Comparison of ENCODE assay signal across 25 mouse cellular contexts in genomic region chr6:97370947-97371346, GRCm38 (mm10).
DNase-seq lines count a peak whose midpoint lies in the region; ATAC-seq and TF ChIP-seq lines count a peak whose summit lies in the region.
"Had no signal": no experiment of that assay in that cellular context is flagged by ENCODE, and none has a peak within 500 bp of the region (broad histone marks: within the 10 kb centered on the region; RNA-seq: fewer than 3 reads in every experiment).

No protein-coding gene starts in this region.

- peak; percentile 74; the same call in 1 of the 2 replicates for ATAC-seq in neural tube, embryonic 12.5 days (ENCODE audit: low FRiP score, low read depth)
- no peak for ATAC-seq in neural tube, embryonic 15.5 days (ENCODE audit: low FRiP score)
- ATAC-seq in stomach, postnatal 0 days (ENCODE audit: low FRiP score, low TSS enrichment) = no peak
- ATAC-seq: activated CD4-positive, CD25-positive, alpha-beta regulatory T cell, adult 4 months; CD4-positive, CD25-positive, alpha-beta regulatory T cell, adult 4 months; forebrain, embryonic 14.5 days; forebrain, postnatal 0 days had no signal

- 0 out of 2 replicates have a peak, but pooled peaks cover 2% of the 10 kb centered on the region for H3K36me3 ChIP-seq in neural tube, embryonic 12.5 days
- no peaks in the 10 kb centered on the region for H3K36me3 ChIP-seq in neural tube, embryonic 15.5 days
- H3K36me3 ChIP-seq in stomach, postnatal 0 days (ENCODE audit: control insufficient read depth, insufficient read depth, low read length) = no peaks in the 10 kb centered on the region
- H3K36me3 ChIP-seq: embryonic facial prominence, embryonic 13.5 days; heart, embryonic 10.5 days; hindbrain, embryonic 12.5 days; hindbrain, embryonic 15.5 days had no signal

- no peaks in the 10 kb centered on the region for H3K27me3 ChIP-seq in neural tube, embryonic 12.5 days (replicated peaks)
- H3K27me3 ChIP-seq in neural tube, embryonic 15.5 days (replicated peaks) = no peaks in the 10 kb centered on the region
- no peaks in the 10 kb centered on the region for H3K27me3 ChIP-seq in stomach, postnatal 0 days (ENCODE audit: control insufficient read depth, insufficient read depth, low read length)
- H3K27me3 ChIP-seq: embryonic facial prominence, embryonic 13.5 days; hindbrain, embryonic 12.5 days; hindbrain, embryonic 15.5 days had no signal

- no peak overlapping the region for H3K4me3 ChIP-seq in neural tube, embryonic 12.5 days
- no peak overlapping the region for H3K4me3 ChIP-seq in neural tube, embryonic 15.5 days (replicated peaks)
- no peak overlapping the region for H3K4me3 ChIP-seq in stomach, postnatal 0 days (ENCODE audit: low read depth, low read length)
- H3K4me3 ChIP-seq: embryonic facial prominence, embryonic 13.5 days; erythroblast, embryonic 14.5 days; heart, adult 2 months; heart, embryonic 10.5 days; heart, embryonic 13.5 days; hindbrain, embryonic 12.5 days; hindbrain, embryonic 15.5 days had no signal

- TF ChIP-seq EP300 in stomach, postnatal 0 days (optimal IDR thresholded peaks at IDR 0.05) = no peak

- no peak overlapping the region for H3K9ac ChIP-seq in neural tube, embryonic 12.5 days
- H3K9ac ChIP-seq in neural tube, embryonic 15.5 days (replicated peaks) = no peak overlapping the region
- no peak overlapping the region for H3K9ac ChIP-seq in stomach, postnatal 0 days (ENCODE audit: low read length)
- H3K9ac ChIP-seq: embryonic facial prominence, embryonic 13.5 days; forebrain, postnatal 0 days; heart, embryonic 13.5 days; hindbrain, embryonic 12.5 days; hindbrain, embryonic 15.5 days had no signal

- 24% methylated on average over 2 of the region's 2 CpGs for WGBS in neural tube, embryonic 12.5 days
- WGBS in neural tube, embryonic 15.5 days = 27% methylated on average over 2 of the region's 2 CpGs
- WGBS in stomach, postnatal 0 days = 52% methylated on average over 2 of the region's 2 CpGs

- TF ChIP-seq CTCF in stomach, postnatal 0 days (IDR thresholded peaks at IDR 0.05; ENCODE audit: low read depth) = no peak

- no peak overlapping the region for H3K4me2 ChIP-seq in neural tube, embryonic 12.5 days (replicated peaks)
- no peak overlapping the region for H3K4me2 ChIP-seq in neural tube, embryonic 15.5 days
- no peak overlapping the region for H3K4me2 ChIP-seq in stomach, postnatal 0 days (replicated peaks; ENCODE audit: low read depth)
- H3K4me2 ChIP-seq: embryonic facial prominence, embryonic 13.5 days; heart, embryonic 13.5 days; hindbrain, embryonic 12.5 days; hindbrain, embryonic 15.5 days had no signal

- DNase-seq in heart, adult 11 months = peak; percentile 49
- DNase-seq in heart, postnatal 4 days = no peak
- DNase-seq in naive thymus-derived CD4-positive, alpha-beta T cell, adult 2 months (ENCODE audit: low read depth) = peak; percentile 12
- DNase-seq in stomach, postnatal 0 days (ENCODE audit: low spot score) = no peak
- no peak for DNase-seq in kidney, postnatal 14 days
- DNase-seq: adrenal gland, adult 8-10 months; adrenal gland, postnatal 25 days; cerebellum, adult 18-20 months; cerebellum, adult 9-10 months; cerebellum, postnatal 14 days; forebrain, postnatal 0 days; gastrocnemius, postnatal 25 days; heart, adult 2 months; heart, postnatal 14 days had no signal

- H3K4me1 ChIP-seq in neural tube, embryonic 12.5 days = peaks cover 14% of the 10 kb centered on the region; the same call in 1 of the 2 replicates
- peaks cover 9% of the 10 kb centered on the region for H3K4me1 ChIP-seq in neural tube, embryonic 15.5 days
- no peaks in the 10 kb centered on the region for H3K4me1 ChIP-seq in stomach, postnatal 0 days (replicated peaks; ENCODE audit: control insufficient read depth, insufficient read depth)
- H3K4me1 ChIP-seq: embryonic facial prominence, embryonic 13.5 days; hindbrain, embryonic 15.5 days had no signal

- H3K9me3 ChIP-seq in neural tube, embryonic 12.5 days = no peaks in the 10 kb centered on the region
- H3K9me3 ChIP-seq in neural tube, embryonic 15.5 days (replicated peaks) = no peaks in the 10 kb centered on the region
- H3K9me3 ChIP-seq in stomach, postnatal 0 days (ENCODE audit: control insufficient read depth, low read length) = no peaks in the 10 kb centered on the region
- H3K9me3 ChIP-seq: embryonic facial prominence, embryonic 13.5 days; heart, embryonic 10.5 days; heart, embryonic 13.5 days; hindbrain, embryonic 12.5 days; hindbrain, embryonic 15.5 days had no signal

- H3K27ac ChIP-seq in neural tube, embryonic 12.5 days = no peak overlapping the region
- H3K27ac ChIP-seq in neural tube, embryonic 15.5 days (replicated peaks) = no peak overlapping the region
- H3K27ac ChIP-seq in stomach, postnatal 0 days (replicated peaks) = 0 out of 2 replicates have a peak overlapping the region, but pooled peaks have one; percentile 8
- H3K27ac ChIP-seq: embryonic facial prominence, embryonic 13.5 days; heart, adult 2 months; heart, embryonic 10.5 days; heart, embryonic 13.5 days; hindbrain, embryonic 12.5 days; hindbrain, embryonic 15.5 days had no signal

Comparison
In these comparisons a context has a peak if more than half of its experiments do, and no peak if none do; other contexts are left out.
1. DNase-seq: peak in heart, adult 11 months (single experiment) and naive thymus-derived CD4-positive, alpha-beta T cell, adult 2 months (single experiment); none in heart, postnatal 4 days (single experiment), stomach, postnatal 0 days (single experiment) and kidney, postnatal 14 days (single experiment).